Comparison of ENCODE assay signal across 14 mouse cellular contexts in the genomic region with DNA sequence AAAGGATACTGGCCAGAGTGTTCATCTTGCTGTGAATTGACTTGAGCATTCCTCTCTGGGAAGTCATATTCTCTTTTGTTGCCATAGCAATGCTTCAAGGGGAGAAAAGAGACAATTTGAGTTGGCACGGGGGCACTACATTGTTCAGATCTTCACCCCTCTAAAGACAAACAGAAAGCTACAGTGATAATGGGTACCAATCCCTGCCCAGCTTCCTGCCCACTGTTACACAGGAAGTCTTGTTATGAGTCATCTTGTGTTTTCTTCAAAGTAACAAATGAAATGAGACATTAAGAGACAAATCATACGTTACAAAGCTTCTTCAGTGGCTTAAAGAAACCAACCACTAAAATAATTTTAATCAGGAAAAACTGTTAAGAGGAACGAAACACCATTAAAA. TPM values are rescaled to one million over a fixed set of nuclear protein-coding genes. Genes with fewer than 3 reads are reported as not detected.
DNase-seq lines count a peak whose midpoint lies in the region; ATAC-seq and TF ChIP-seq lines count a peak whose summit lies in the region.
"Had no signal": no experiment of that assay in that cellular context is flagged by ENCODE, and none has a peak within 500 bp of the region (broad histone marks: within the 10 kb centered on the region; RNA-seq: fewer than 3 reads in every experiment).

No protein-coding gene starts in this region.

- 0 out of 2 replicates have a peak, but pooled peaks cover 3% of the 10 kb centered on the region for H3K4me1 ChIP-seq in heart, postnatal 0 days (ENCODE audit: control insufficient read depth, insufficient read depth)
- H3K4me1 ChIP-seq in stomach, postnatal 0 days (replicated peaks; ENCODE audit: control insufficient read depth, insufficient read depth) = no peaks in the 10 kb centered on the region
- H3K4me1 ChIP-seq: limb, embryonic 13.5 days had no signal

- no peak overlapping the region for H3K4me2 ChIP-seq in heart, postnatal 0 days (ENCODE audit: low read depth, low read length)
- H3K4me2 ChIP-seq in stomach, postnatal 0 days (replicated peaks; ENCODE audit: low read depth) = no peak overlapping the region
- H3K4me2 ChIP-seq: limb, embryonic 13.5 days; neural tube, embryonic 12.5 days had no signal

- H3K36me3 ChIP-seq in heart, postnatal 0 days (replicated peaks; ENCODE audit: control insufficient read depth, insufficient read depth, low read length) = peaks cover 54% of the 10 kb centered on the region
- H3K36me3 ChIP-seq in splenic B cell, adult 2 months (ENCODE audit: control insufficient read depth, insufficient read depth, low read length, poor library complexity, severe bottlenecking) = peaks cover 9% of the 10 kb centered on the region
- peaks cover 14% of the 10 kb centered on the region for H3K36me3 ChIP-seq in stomach, postnatal 0 days (ENCODE audit: control insufficient read depth, insufficient read depth, low read length)

- no peak for DNase-seq in heart, postnatal 0 days (ENCODE audit: low spot score)
- no peak for DNase-seq in heart, adult 8-10 months (ENCODE audit: low spot score)
- DNase-seq in thymus, postnatal 14 days = peak; percentile 22
- no peak for DNase-seq in thymus, adult 18-20 months
- DNase-seq in splenic B cell, adult 2 months (ENCODE audit: low read depth, low spot score) = peak; percentile 26
- DNase-seq in stomach, postnatal 0 days (ENCODE audit: low spot score) = no peak
- DNase-seq: cerebellum, postnatal 25 days; gastrocnemius, adult 2 months; kidney, adult 11 months had no signal

- no peak for ATAC-seq in heart, postnatal 0 days (ENCODE audit: insufficient read depth, low read depth)
- ATAC-seq in common myeloid progenitor, adult 5-6 weeks (replicated peaks; ENCODE audit: low read depth, poor library complexity, severe bottlenecking) = 0 out of 2 replicates have a peak, but pooled peaks have one; percentile 39
- no peak for ATAC-seq in stomach, postnatal 0 days (ENCODE audit: low FRiP score, low TSS enrichment)
- ATAC-seq in erythroblast, adult 5-6 weeks (replicated peaks; ENCODE audit: low FRiP score, poor library complexity, severe bottlenecking) = no peak

- no peaks in the 10 kb centered on the region for H3K9me3 ChIP-seq in heart, postnatal 0 days (replicated peaks; ENCODE audit: control insufficient read depth, low read length)
- H3K9me3 ChIP-seq in stomach, postnatal 0 days (ENCODE audit: control insufficient read depth, low read length) = no peaks in the 10 kb centered on the region
- H3K9me3 ChIP-seq: limb, embryonic 13.5 days; neural tube, embryonic 12.5 days had no signal

- no peak overlapping the region for H3K9ac ChIP-seq in heart, postnatal 0 days (replicated peaks; ENCODE audit: low read depth, low read length)
- no peak overlapping the region for H3K9ac ChIP-seq in stomach, postnatal 0 days (ENCODE audit: low read length)
- H3K9ac ChIP-seq: limb, embryonic 13.5 days; neural tube, embryonic 12.5 days had no signal

- no peak overlapping the region for H3K4me3 ChIP-seq in heart, postnatal 0 days (ENCODE audit: low read depth, low read length)
- no peak overlapping the region for H3K4me3 ChIP-seq in stomach, postnatal 0 days (ENCODE audit: low read depth, low read length)
- H3K4me3 ChIP-seq: erythroblast, embryonic 14.5 days; gastrocnemius, adult 2 months; limb, embryonic 13.5 days; neural tube, embryonic 12.5 days had no signal

- 77% methylated on average over 3 of the region's 3 CpGs for WGBS in heart, postnatal 0 days
- WGBS in stomach, postnatal 0 days = 75% methylated on average over 3 of the region's 3 CpGs

- no peak for TF ChIP-seq EP300 in heart, postnatal 0 days (IDR thresholded peaks at IDR 0.05; ENCODE audit: low read depth)
- no peak for TF ChIP-seq EP300 in stomach, postnatal 0 days (optimal IDR thresholded peaks at IDR 0.05)

- H3K27ac ChIP-seq in heart, postnatal 0 days (ENCODE audit: low read depth) = peak overlapping the region; percentile 41; the same call in 1 of the 2 replicates
- H3K27ac ChIP-seq in stomach, postnatal 0 days (replicated peaks) = no peak overlapping the region
- H3K27ac ChIP-seq: limb, embryonic 13.5 days; neural tube, embryonic 12.5 days had no signal

- no peaks in the 10 kb centered on the region for H3K27me3 ChIP-seq in heart, postnatal 0 days (ENCODE audit: control insufficient read depth, insufficient read depth, low read length)
- no peaks in the 10 kb centered on the region for H3K27me3 ChIP-seq in splenic B cell, adult 2 months (ENCODE audit: control insufficient read depth, insufficient read depth, low read length, poor library complexity, severe bottlenecking)
- no peaks in the 10 kb centered on the region for H3K27me3 ChIP-seq in stomach, postnatal 0 days (ENCODE audit: control insufficient read depth, insufficient read depth, low read length)
- H3K27me3 ChIP-seq: limb, embryonic 13.5 days; neural tube, embryonic 12.5 days had no signal

- TF ChIP-seq CTCF in heart, postnatal 0 days (IDR thresholded peaks at IDR 0.05; ENCODE audit: low read depth) = no peak
- no peak for TF ChIP-seq CTCF in stomach, postnatal 0 days (IDR thresholded peaks at IDR 0.05; ENCODE audit: low read depth)

RNA-seq across cellular contexts. Expression of a gene that starts 28.8 kb away (rescaled TPM):
- 15.3 and 35.4 TPM in 2 replicates for total RNA-seq in heart, postnatal 0 days (2014; rRNA removed; ENCODE audit: low replicate concordance)
- polyA plus RNA-seq in heart, postnatal 0 days (2015; fragmentation: Nextera tagmentation; extraction: Ambion mirVana) = 15.4 and 16.8 TPM in 2 replicates
- total RNA-seq in heart, adult 8-10 months (2022) = 10 to 100 TPM; 23.6 to 32.6 (median 27.9) TPM
- 38.4 and 52.3 TPM in 2 replicates for total RNA-seq in common myeloid progenitor, adult 5-6 weeks (2017)
- 15.8 and 17.7 TPM in 2 replicates for polyA plus RNA-seq in stomach, postnatal 0 days (2015; fragmentation: Nextera tagmentation; extraction: Ambion mirVana)
- total RNA-seq in erythroblast, adult 5-6 weeks (2015; ENCODE audit: low replicate concordance) = 8.5 and 10.4 TPM in 2 replicates
- 16.0 and 20.4 TPM in 2 replicates for total RNA-seq in erythroblast, adult 5-6 weeks (2017; ENCODE audit: low replicate concordance)

RNA-seq across cellular contexts. Expression of a gene that starts 55.0 kb away (rescaled TPM):
- 0.46 and 0.50 TPM in 2 replicates for total RNA-seq in heart, postnatal 0 days (2014; rRNA removed; ENCODE audit: low replicate concordance)
- polyA plus RNA-seq in heart, postnatal 0 days (2015; fragmentation: Nextera tagmentation; extraction: Ambion mirVana) = 0.82 and 0.92 TPM in 2 replicates
- total RNA-seq in heart, adult 8-10 months (2022) = 1 to 10 TPM; 2.6 to 3.6 (median 3.1) TPM
- not detected in 2 replicates for total RNA-seq in common myeloid progenitor, adult 5-6 weeks (2017)
- 0.59 and 0.67 TPM in 2 replicates for polyA plus RNA-seq in stomach, postnatal 0 days (2015; fragmentation: Nextera tagmentation; extraction: Ambion mirVana)
- total RNA-seq in erythroblast, adult 5-6 weeks (2015; ENCODE audit: low replicate concordance) = not detected in 2 replicates
- total RNA-seq in erythroblast, adult 5-6 weeks (2017; ENCODE audit: low replicate concordance) = not detected in 2 replicates
- polyA plus RNA-seq: erythroblast, embryonic 14.5 days had no signal

Comparison
In these comparisons a context has a peak if more than half of its experiments do, and no peak if none do; other contexts are left out.
1. DNase-seq: peak in thymus, postnatal 14 days (single experiment) and splenic B cell, adult 2 months (single experiment); none in heart, postnatal 0 days (single experiment), heart, adult 8-10 months (single experiment), thymus, adult 18-20 months (0 of 2) and stomach, postnatal 0 days (single experiment).